Mouse (Mus musculus): ENCODE measurements at regions not wholly inside any gene's neighbourhood (a gene's known extent, or its start where the extent isn't known, plus 50 kb on each side); places are given as distances from the start of the nearest gene placed in this dataset.

DNA sequence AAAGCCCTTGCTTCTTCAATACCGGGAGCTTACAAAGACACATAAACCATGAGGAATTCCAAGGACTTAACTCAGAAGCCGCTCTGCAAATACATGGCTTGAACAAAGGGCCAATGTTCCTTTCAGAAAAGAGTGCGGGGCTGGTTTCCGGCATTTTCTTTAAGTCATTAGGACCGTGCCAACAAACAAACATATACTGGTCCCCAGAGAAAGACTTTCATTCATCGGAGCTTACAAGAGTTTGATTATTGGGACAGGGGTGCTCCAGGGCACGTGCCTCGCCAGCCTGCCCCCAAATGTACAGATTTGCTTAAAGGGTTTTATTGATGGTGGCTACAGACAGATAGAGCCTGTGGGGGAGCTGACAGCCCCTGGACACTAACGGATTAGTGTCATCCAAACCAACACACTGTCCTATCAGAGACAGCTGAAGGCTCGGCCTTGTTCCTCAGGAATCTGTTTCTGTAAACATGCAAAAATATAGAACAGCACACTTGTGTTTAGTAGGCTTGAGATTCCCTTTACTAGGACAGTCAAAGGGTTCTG is 169.4 kb downstream of the Gsdmc2 start:
- H3K4me3 ChIP-seq (ENCODE audit: insufficient read depth, low read depth, low read length) = no peak overlapping the region
- H3K9ac ChIP-seq (ENCODE audit: low read depth, low read length) = no peak overlapping the region
- TF ChIP-seq POLR2A (IDR thresholded peaks at IDR 0.05; ENCODE audit: extremely low read depth, insufficient read depth, low read length) (no peak), CTCF (IDR thresholded peaks at IDR 0.05; ENCODE audit: low read depth, low read length) (no peak)
- no peak for DNase-seq (ENCODE audit: extremely low read depth, low read depth, low spot score)
- no peaks in the 10 kb centered on the region for H3K4me1 ChIP-seq (ENCODE audit: control insufficient read depth, insufficient read depth, low read length)
- 87% methylated on average over 10 of the region's 10 CpGs for WGBS
- no peaks in the 10 kb centered on the region for H3K79me2 ChIP-seq (ENCODE audit: control insufficient read depth, insufficient read depth, low read length)
- no peak overlapping the region for H3K27ac ChIP-seq (replicated peaks; ENCODE audit: insufficient read depth, low read depth, low read length)
- H3K27me3 ChIP-seq (ENCODE audit: control insufficient read depth, insufficient read depth, low read length) = no peaks in the 10 kb centered on the region
- H3K36me3 ChIP-seq (ENCODE audit: control insufficient read depth, insufficient read depth, low read length) = no peaks in the 10 kb centered on the region

DNA sequence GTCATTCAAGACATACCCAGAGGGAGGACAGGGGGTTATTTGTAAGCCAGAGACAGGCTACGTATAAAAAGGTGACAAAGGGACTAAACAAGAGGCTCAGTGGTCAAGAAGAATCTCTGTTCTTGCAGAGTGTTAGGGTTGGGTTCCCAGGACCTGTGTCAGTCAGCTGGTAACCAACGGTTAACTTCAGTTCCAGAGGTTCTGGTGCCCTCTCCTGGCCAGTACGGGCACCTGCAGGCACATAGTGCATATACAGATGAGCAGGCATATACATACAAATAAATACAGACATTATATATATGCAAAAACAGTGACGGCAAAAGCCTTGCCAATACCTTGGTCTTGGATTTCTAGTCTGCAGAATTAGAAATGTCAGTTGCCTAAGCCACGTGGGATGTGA is 170.6 kb downstream of the Gsdmc2 start:
- Histone ChIP-seq H3K36me3 (ENCODE audit: control insufficient read depth, insufficient read depth, low read length) (no peaks in the 10 kb centered on the region), H3K4me3 (ENCODE audit: insufficient read depth, low read depth, low read length) (no peak overlapping the region), H3K79me2 (ENCODE audit: control insufficient read depth, insufficient read depth, low read length) (no peaks in the 10 kb centered on the region), H3K9ac (ENCODE audit: low read depth, low read length) (no peak overlapping the region), H3K27ac (replicated peaks; ENCODE audit: insufficient read depth, low read depth, low read length) (no peak overlapping the region), H3K4me1 (ENCODE audit: control insufficient read depth, insufficient read depth, low read length) (no peaks in the 10 kb centered on the region), H3K27me3 (ENCODE audit: control insufficient read depth, insufficient read depth, low read length) (no peaks in the 10 kb centered on the region)
- 97% methylated on average over 5 of the region's 5 CpGs for WGBS
- TF ChIP-seq POLR2A (IDR thresholded peaks at IDR 0.05; ENCODE audit: extremely low read depth, insufficient read depth, low read length) (no peak), CTCF (IDR thresholded peaks at IDR 0.05; ENCODE audit: low read depth, low read length) (no peak)
- no peak for DNase-seq (ENCODE audit: extremely low read depth, low read depth, low spot score)

DNA sequence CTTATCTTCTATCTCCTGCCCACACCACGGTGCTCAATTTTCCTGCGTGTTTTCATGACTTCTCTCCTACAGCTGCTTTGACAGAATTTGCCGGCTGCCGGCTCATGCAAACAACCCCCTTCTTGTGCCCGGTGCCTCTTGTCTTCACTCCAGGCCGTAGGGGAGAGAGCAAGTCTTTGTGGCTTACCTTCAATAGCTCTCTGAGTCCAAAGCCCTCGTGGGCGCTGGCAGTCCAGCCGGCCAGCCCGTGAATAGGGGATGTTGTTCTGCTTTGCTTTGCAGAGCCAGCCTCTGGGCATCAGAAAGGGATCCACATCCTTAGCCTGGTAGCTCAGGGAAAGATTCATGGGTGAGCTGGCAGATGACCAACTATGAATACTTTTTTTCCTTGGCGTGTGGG is 173.9 kb downstream of the Gsdmc2 start:
- H3K27ac ChIP-seq (replicated peaks; ENCODE audit: insufficient read depth, low read depth, low read length) = no peak overlapping the region
- H3K36me3 ChIP-seq (ENCODE audit: control insufficient read depth, insufficient read depth, low read length) = no peaks in the 10 kb centered on the region
- WGBS = 81% methylated on average over 11 of the region's 11 CpGs
- no peaks in the 10 kb centered on the region for H3K27me3 ChIP-seq (ENCODE audit: control insufficient read depth, insufficient read depth, low read length)
- no peak overlapping the region for H3K4me3 ChIP-seq (ENCODE audit: insufficient read depth, low read depth, low read length)
- TF ChIP-seq POLR2A (IDR thresholded peaks at IDR 0.05; ENCODE audit: extremely low read depth, insufficient read depth, low read length) (no peak), CTCF (IDR thresholded peaks at IDR 0.05; ENCODE audit: low read depth, low read length) (no peak)
- no peak for DNase-seq (ENCODE audit: extremely low read depth, low read depth, low spot score)
- no peak overlapping the region for H3K9ac ChIP-seq (ENCODE audit: low read depth, low read length)
- no peaks in the 10 kb centered on the region for H3K79me2 ChIP-seq (ENCODE audit: control insufficient read depth, insufficient read depth, low read length)
- no peaks in the 10 kb centered on the region for H3K4me1 ChIP-seq (ENCODE audit: control insufficient read depth, insufficient read depth, low read length)

DNA sequence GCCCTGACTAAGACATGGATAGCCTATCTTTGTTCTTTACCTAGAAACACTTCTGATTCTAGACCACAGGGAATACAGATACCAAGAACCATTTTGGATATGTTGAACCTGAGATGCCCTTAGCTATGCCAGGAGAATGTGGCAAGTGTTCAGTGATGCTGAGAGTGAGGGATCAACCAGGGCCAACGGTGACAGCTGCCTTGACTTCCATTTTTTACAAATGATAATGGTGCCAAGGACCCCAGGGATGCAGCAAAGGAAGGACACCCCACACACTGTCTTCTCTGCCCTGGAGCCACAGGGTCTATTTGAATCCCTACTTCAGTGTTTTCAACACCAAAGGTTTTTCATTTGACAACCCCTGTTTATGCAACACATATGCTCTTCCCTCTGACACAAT is 174.4 kb downstream of the Gsdmc2 start:
- Histone ChIP-seq H3K79me2 (ENCODE audit: control insufficient read depth, insufficient read depth, low read length) (no peaks in the 10 kb centered on the region), H3K9ac (ENCODE audit: low read depth, low read length) (no peak overlapping the region), H3K27ac (replicated peaks; ENCODE audit: insufficient read depth, low read depth, low read length) (no peak overlapping the region), H3K4me3 (ENCODE audit: insufficient read depth, low read depth, low read length) (no peak overlapping the region), H3K36me3 (ENCODE audit: control insufficient read depth, insufficient read depth, low read length) (no peaks in the 10 kb centered on the region), H3K27me3 (ENCODE audit: control insufficient read depth, insufficient read depth, low read length) (no peaks in the 10 kb centered on the region), H3K4me1 (ENCODE audit: control insufficient read depth, insufficient read depth, low read length) (no peaks in the 10 kb centered on the region)
- no peak for DNase-seq (ENCODE audit: extremely low read depth, low read depth, low spot score)
- 83% methylated on average over 1 of the region's 1 CpGs for WGBS
- TF ChIP-seq CTCF (IDR thresholded peaks at IDR 0.05; ENCODE audit: low read depth, low read length) (no peak), POLR2A (IDR thresholded peaks at IDR 0.05; ENCODE audit: extremely low read depth, insufficient read depth, low read length) (no peak)

DNA sequence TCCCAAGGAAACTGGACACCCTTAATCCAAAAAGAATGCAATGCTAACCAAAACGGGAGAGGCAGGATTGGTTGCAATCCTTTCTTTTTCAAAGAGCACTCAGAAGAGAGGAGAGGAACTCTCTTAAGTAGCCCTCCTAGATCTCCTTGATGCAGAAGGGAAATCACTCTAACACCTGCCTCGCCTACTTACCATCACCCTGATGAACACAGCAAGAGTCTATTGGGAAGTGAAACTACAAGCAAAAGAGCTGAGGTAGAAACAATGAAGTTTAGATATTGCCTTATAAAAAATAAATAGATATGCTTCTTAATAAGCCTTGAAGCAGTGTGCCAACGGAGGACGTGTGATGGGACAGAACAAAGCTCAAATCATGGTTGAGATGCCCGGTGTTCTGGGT is 177.4 kb downstream of the Gsdmc2 start:
- no peaks in the 10 kb centered on the region for H3K79me2 ChIP-seq (ENCODE audit: control insufficient read depth, insufficient read depth, low read length)
- no peak for TF ChIP-seq CTCF (IDR thresholded peaks at IDR 0.05; ENCODE audit: low read depth, low read length)
- TF ChIP-seq POLR2A (IDR thresholded peaks at IDR 0.05; ENCODE audit: extremely low read depth, insufficient read depth, low read length) = no peak
- 79% methylated on average over 5 of the region's 5 CpGs for WGBS
- no peak overlapping the region for H3K4me3 ChIP-seq (ENCODE audit: insufficient read depth, low read depth, low read length)
- no peak for DNase-seq (ENCODE audit: extremely low read depth, low read depth, low spot score)
- no peaks in the 10 kb centered on the region for H3K36me3 ChIP-seq (ENCODE audit: control insufficient read depth, insufficient read depth, low read length)
- no peak overlapping the region for H3K27ac ChIP-seq (replicated peaks; ENCODE audit: insufficient read depth, low read depth, low read length)
- no peaks in the 10 kb centered on the region for H3K4me1 ChIP-seq (ENCODE audit: control insufficient read depth, insufficient read depth, low read length)
- no peaks in the 10 kb centered on the region for H3K27me3 ChIP-seq (ENCODE audit: control insufficient read depth, insufficient read depth, low read length)
- no peak overlapping the region for H3K9ac ChIP-seq (ENCODE audit: low read depth, low read length)

DNA sequence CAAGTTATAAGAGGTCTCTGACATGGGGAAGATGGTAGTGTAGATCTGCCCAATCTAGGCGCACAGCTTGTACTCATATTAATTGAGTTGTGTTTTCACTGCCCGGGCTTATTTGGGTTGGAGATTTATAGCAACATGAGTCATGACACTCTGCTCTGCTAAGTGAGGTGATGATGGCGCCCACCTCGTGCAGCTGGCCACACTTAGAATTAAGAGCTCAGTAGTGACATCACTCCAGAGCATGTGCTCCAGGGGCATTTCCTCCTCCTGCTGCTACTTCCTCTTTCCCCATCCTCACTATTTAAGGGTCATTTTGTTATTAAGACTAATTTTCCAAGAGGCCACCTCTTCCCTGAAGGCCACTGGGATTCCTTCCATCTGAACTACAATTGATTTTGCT is 179.5 kb downstream of the Gsdmc2 start:
- Histone ChIP-seq H3K4me3 (ENCODE audit: insufficient read depth, low read depth, low read length) (no peak overlapping the region), H3K36me3 (ENCODE audit: control insufficient read depth, insufficient read depth, low read length) (no peaks in the 10 kb centered on the region), H3K9ac (ENCODE audit: low read depth, low read length) (no peak overlapping the region), H3K79me2 (ENCODE audit: control insufficient read depth, insufficient read depth, low read length) (no peaks in the 10 kb centered on the region), H3K4me1 (ENCODE audit: control insufficient read depth, insufficient read depth, low read length) (no peaks in the 10 kb centered on the region), H3K27me3 (ENCODE audit: control insufficient read depth, insufficient read depth, low read length) (no peaks in the 10 kb centered on the region), H3K27ac (replicated peaks; ENCODE audit: insufficient read depth, low read depth, low read length) (no peak overlapping the region)
- TF ChIP-seq CTCF (IDR thresholded peaks at IDR 0.05; ENCODE audit: low read depth, low read length) = no peak
- TF ChIP-seq POLR2A (IDR thresholded peaks at IDR 0.05; ENCODE audit: extremely low read depth, insufficient read depth, low read length) = no peak
- DNase-seq (ENCODE audit: extremely low read depth, low read depth, low spot score) = no peak
- 83% methylated on average over 4 of the region's 4 CpGs for WGBS
